Mouse (Mus musculus) small intestine, adult 2 months (tissue): ENCODE measurements around the gene Cdc42se2.

Source experiments
- CTCF ChIP-seq: fragments of 200-500 bp; IDR thresholded peaks from 2 replicates; pipeline ENCODE4 v1.5.1; 2012; ENCODE audit warnings: low read depth, mild to moderate bottlenecking, control low read depth, inconsistent platforms, low read length, moderate library complexity, mixed read lengths; ENCODE audit not compliant: insufficient replicate concordance, insufficient read length; ENCODE audit errors: extremely low read depth
- POLR2A ChIP-seq: fragments of 200-500 bp; IDR thresholded peaks from 2 replicates; pipeline ENCODE4 v1.6.1; 2012; ENCODE audit warnings: low read depth, mild to moderate bottlenecking, control low read depth, inconsistent platforms, low read length, moderate library complexity

GRCm38 (mm10) chr11:54833833-54834232, 46.4 kb upstream of the Cdc42se2 start:
- TF ChIP-seq CTCF: no peak
- no peak for TF ChIP-seq POLR2A
